Mouse (Mus musculus) intestine, embryonic 16.5 days (tissue): Measurements from ENCODE around the gene Olfr743. TPM values are rescaled to one million over a fixed set of nuclear protein-coding genes. Genes with fewer than 3 reads are reported as not detected.
"Not testable (repeated sequence)": the region's sequence is repeated elsewhere in the genome, so short reads cannot be mapped to it uniquely, and the experiment has no call there.

Experiments
- ATAC-seq: fragments of 200-750 bp; cut with Nextera tagmentation; 2 replicates; pipeline ENCODE4 v1.8.0; 2017; ENCODE audit warnings: moderate TSS enrichment, moderate library complexity
- H3K27ac ChIP-seq: fragments of 300-500 bp; sonication (generic); 2 replicates; pipeline ENCODE4 v1.5.1; 2014; ENCODE audit warnings: mild to moderate bottlenecking, low read length
- H3K27me3 ChIP-seq: fragments of 300-500 bp; sonication (generic); replicated peaks from 2 replicates; pipeline ENCODE4 v1.6.1; 2014; ENCODE audit warnings: low read length, control low read depth, mixed read lengths; ENCODE audit not compliant: control insufficient read depth, insufficient read depth
- H3K36me3 ChIP-seq: fragments of 300-500 bp; sonication (generic); 2 replicates; pipeline ENCODE4 v1.6.1; 2014; ENCODE audit warnings: low read length, control low read depth; ENCODE audit not compliant: control insufficient read depth, insufficient read depth
- H3K4me1 ChIP-seq: fragments of 300-500 bp; sonication (generic); 2 replicates; pipeline ENCODE4 v1.6.1; 2014; ENCODE audit warnings: low read length, control low read depth, mixed read lengths; ENCODE audit not compliant: control insufficient read depth, insufficient read depth
- H3K4me2 ChIP-seq: fragments of 300-500 bp; sonication (generic); 2 replicates; pipeline ENCODE4 v1.6.1; 2014; ENCODE audit warnings: low read depth, low read length, control low read depth
- H3K4me3 ChIP-seq: fragments of 300-500 bp; sonication (generic); 2 replicates; pipeline ENCODE4 v1.5.1; 2014; ENCODE audit warnings: mild to moderate bottlenecking, low read length
- H3K9ac ChIP-seq: fragments of 300-500 bp; sonication (generic); 2 replicates; pipeline ENCODE4 v1.6.1; 2014; ENCODE audit warnings: low read depth, low read length
- H3K9me3 ChIP-seq: fragments of 300-500 bp; sonication (generic); 2 replicates; pipeline ENCODE4 v1.6.1; 2016; ENCODE audit warnings: low read length, control low read depth; ENCODE audit not compliant: control insufficient read depth
- WGBS: fragments of 180-500 bp; shearing (Covaris S2); extraction: QIAGEN DNeasy Blood & Tissue Kit; methylation state at CpG from one replicate; pipeline ENCODE4 v1.1.7; 2014; 5-methylcytosine and 5-hydroxymethylcytosine counted together
- polyA plus RNA-seq: library from polyadenylated mRNA; unstranded; fragments of >200 nt; fragmentation: Nextera tagmentation; extraction: Ambion mirVana; gene quantifications from 2 replicates; pipeline ENCODE4 v1.2.1, GENCODE M21; 2015

The Olfr743 gene
- polyA plus RNA-seq, result not detected in 2 replicates

- Histone ChIP-seq H3K4me1 (no peaks in the 10 kb centered on the region), H3K4me3 (no peak within 1 kb of the TSS), H3K36me3 (no peaks in the 10 kb centered on the region), H3K27me3 (no peaks in the 10 kb centered on the region), H3K9ac (no peak within 1 kb of the TSS), H3K4me2 (no peak within 1 kb of the TSS), H3K27ac (no peak within 1 kb of the TSS), H3K9me3 (no peaks in the 10 kb centered on the region)
- no peak for ATAC-seq
Observed at GRCm38 (mm10) chr14:50521539-50521938, at the start of gene Olfr743. Gene Olfr743, plus strand, starts transcription at chr14:50521839.

GRCm38 (mm10) chr14:50472438-50472837 lies 49.2 kb upstream of the Olfr743 start, which contains the start of gene Olfr741:
Gene Olfr741, plus strand, starts transcription at chr14:50472738.
- Histone ChIP-seq H3K27me3 (no peaks in the 10 kb centered on the region), H3K9ac (no peak within 1 kb of the TSS), H3K36me3 (no peaks in the 10 kb centered on the region), H3K27ac (no peak within 1 kb of the TSS), H3K9me3 (no peaks in the 10 kb centered on the region), H3K4me3 (no peak within 1 kb of the TSS), H3K4me2 (no peak within 1 kb of the TSS), H3K4me1 (no peaks in the 10 kb centered on the region)
- WGBS, result 76% methylated on average over 2 of the region's 2 CpGs
- ATAC-seq, result no peak

GRCm38 (mm10) chr14:50478406-50478805 lies 43.2 kb upstream of the Olfr743 start:
- no peaks in the 10 kb centered on the region for H3K36me3 ChIP-seq
- H3K9me3 ChIP-seq, result no peaks in the 10 kb centered on the region
- no peak for ATAC-seq
- WGBS, result 61% methylated on average over 2 of the region's 2 CpGs
- no peak overlapping the region for H3K9ac ChIP-seq
- no peaks in the 10 kb centered on the region for H3K27me3 ChIP-seq
- H3K27ac ChIP-seq, result no peak overlapping the region
- no peaks in the 10 kb centered on the region for H3K4me1 ChIP-seq
- no peak overlapping the region for H3K4me2 ChIP-seq
- H3K4me3 ChIP-seq, result no peak overlapping the region

- Histone ChIP-seq H3K27ac (no peak within 1 kb of the TSS), H3K4me1 (no peaks in the 10 kb centered on the region), H3K4me3 (no peak within 1 kb of the TSS), H3K36me3 (no peaks in the 10 kb centered on the region), H3K4me2 (no peak within 1 kb of the TSS), H3K27me3 (no peaks in the 10 kb centered on the region), H3K9ac (no peak within 1 kb of the TSS), H3K9me3 (no peaks in the 10 kb centered on the region)
- ATAC-seq, result no peak
- WGBS, result 53% methylated on average over 2 of the region's 2 CpGs
Observed at GRCm38 (mm10) chr14:50503300-50503699, 18.3 kb upstream of the Olfr743 start, which contains the start of gene Olfr742. Gene Olfr742, plus strand, starts transcription at chr14:50503600.

- no peak overlapping the region for H3K27ac ChIP-seq
- no peak for ATAC-seq
- no peaks in the 10 kb centered on the region for H3K4me1 ChIP-seq
- H3K27me3 ChIP-seq, result no peaks in the 10 kb centered on the region
- H3K36me3 ChIP-seq, result no peaks in the 10 kb centered on the region
- H3K9me3 ChIP-seq, result 0 out of 2 replicates have a peak, but pooled peaks cover 3% of the 10 kb centered on the region
- WGBS, result 89% methylated on average over 2 of the region's 2 CpGs
- no peak overlapping the region for H3K9ac ChIP-seq
- no peak overlapping the region for H3K4me2 ChIP-seq
- no peak overlapping the region for H3K4me3 ChIP-seq
Observed at GRCm38 (mm10) chr14:50552734-50553133, 31.1 kb downstream of the Olfr743 start.

- 88% methylated on average over 1 of the region's 1 CpGs for WGBS
- not testable (repeated sequence) for H3K4me3 ChIP-seq, H3K27me3 ChIP-seq, H3K4me2 ChIP-seq, H3K27ac ChIP-seq, H3K9ac ChIP-seq, H3K9me3 ChIP-seq, H3K36me3 ChIP-seq, ATAC-seq, H3K4me1 ChIP-seq
Observed at GRCm38 (mm10) chr14:50573056-50573455, 51.4 kb downstream of the Olfr743 start.

Other genes starting within 250 kb of the Olfr743 start
- not detected in 2 replicates for gene Olfr732, start 237.6 kb upstream of the Olfr743 start, polyA plus RNA-seq
- not detected in 2 replicates for gene Olfr733, start 220.3 kb upstream of the Olfr743 start, polyA plus RNA-seq
- gene Olfr734, start 195.1 kb upstream of the Olfr743 start, polyA plus RNA-seq, result not detected in 2 replicates
- not detected in 2 replicates for gene Olfr735, start 173.0 kb upstream of the Olfr743 start, polyA plus RNA-seq
- gene Tlr11, start 163.9 kb upstream of the Olfr743 start, polyA plus RNA-seq, result 0.05 and 0.10 TPM in 2 replicates
- not detected in 2 replicates for gene Olfr736, start 140.7 kb upstream of the Olfr743 start, polyA plus RNA-seq
- not detected in 2 replicates for gene Olfr738, start 114.3 kb upstream of the Olfr743 start, polyA plus RNA-seq
- not detected in 2 replicates for gene Olfr739, start 103.2 kb upstream of the Olfr743 start, polyA plus RNA-seq
- gene Olfr740, start 76.3 kb upstream of the Olfr743 start, polyA plus RNA-seq, result not detected in 2 replicates
- not detected in 2 replicates for gene Olfr741, start 49.1 kb upstream of the Olfr743 start, polyA plus RNA-seq
- not detected in 2 replicates for gene Olfr742, start 18.2 kb upstream of the Olfr743 start, polyA plus RNA-seq
- not detected in 2 replicates for gene Olfr744, start 93.0 kb downstream of the Olfr743 start, polyA plus RNA-seq
- not detected in 2 replicates for gene Olfr745, start 117.5 kb downstream of the Olfr743 start, polyA plus RNA-seq
- gene Olfr746, start 125.2 kb downstream of the Olfr743 start, polyA plus RNA-seq, result not detected in 2 replicates
- gene Olfr747, start 171.4 kb downstream of the Olfr743 start, polyA plus RNA-seq, result not detected in 2 replicates
- not detected in 2 replicates for gene Olfr748, start 185.5 kb downstream of the Olfr743 start, polyA plus RNA-seq
- not detected in 2 replicates for gene Olfr749, start 223.3 kb downstream of the Olfr743 start, polyA plus RNA-seq